Mouse (Mus musculus) midbrain, embryonic 10.5 days (tissue): ENCODE results near the gene Map2k1. TPM values are rescaled to one million over a fixed set of nuclear protein-coding genes. Genes with fewer than 3 reads are reported as not detected.
A peak's percentile ranks its signal among the peaks of the same experiment; 100 is the strongest.
"Not testable (repeated sequence)": the region's sequence is repeated elsewhere in the genome, so short reads cannot be mapped to it uniquely, and the experiment has no call there.

Experiments
- DNase-seq: peaks from one replicate; pipeline ENCODE4 v3.0.0-alpha.2; 2017; ENCODE audit warnings: low spot score
- H3K27ac ChIP-seq: fragments of 300-500 bp; sonication (generic); replicated peaks from 2 replicates; pipeline ENCODE4 v1.5.1; 2016; ENCODE audit warnings: mild to moderate bottlenecking
- H3K27me3 ChIP-seq: fragments of 300-500 bp; sonication (generic); 2 replicates; pipeline ENCODE4 v1.6.1; 2016; ENCODE audit warnings: low read depth, mild to moderate bottlenecking; ENCODE audit not compliant: poor library complexity, severe bottlenecking
- H3K36me3 ChIP-seq: fragments of 300-500 bp; sonication (generic); 2 replicates; pipeline ENCODE4 v1.6.1; 2016; ENCODE audit warnings: mild to moderate bottlenecking, moderate library complexity
- H3K4me1 ChIP-seq: fragments of 300-500 bp; sonication (generic); 2 replicates; pipeline ENCODE4 v1.6.1; 2016
- H3K4me3 ChIP-seq: fragments of 300-500 bp; sonication (generic); 2 replicates; pipeline ENCODE4 v1.5.1; 2016; ENCODE audit warnings: mild to moderate bottlenecking, moderate library complexity
- H3K9me3 ChIP-seq: fragments of 300-500 bp; sonication (generic); replicated peaks from 2 replicates; pipeline ENCODE4 v1.6.1; 2016; ENCODE audit warnings: mild to moderate bottlenecking
- WGBS: fragments of 180-500 bp; shearing (Covaris S2); methylation state at CpG from one replicate; pipeline ENCODE4 v1.1.7; 2016; 5-methylcytosine and 5-hydroxymethylcytosine counted together
- polyA plus RNA-seq: library from polyadenylated mRNA; unstranded; fragments of >200 nt; fragmentation: Nextera tagmentation; extraction: Ambion mirVana; gene quantifications from 2 replicates; pipeline ENCODE4 v1.2.1, GENCODE M21; 2016

Map2k1 gene
- polyA plus RNA-seq, 1 experiment from 2014 or later: 86.7 TPM

DNA sequence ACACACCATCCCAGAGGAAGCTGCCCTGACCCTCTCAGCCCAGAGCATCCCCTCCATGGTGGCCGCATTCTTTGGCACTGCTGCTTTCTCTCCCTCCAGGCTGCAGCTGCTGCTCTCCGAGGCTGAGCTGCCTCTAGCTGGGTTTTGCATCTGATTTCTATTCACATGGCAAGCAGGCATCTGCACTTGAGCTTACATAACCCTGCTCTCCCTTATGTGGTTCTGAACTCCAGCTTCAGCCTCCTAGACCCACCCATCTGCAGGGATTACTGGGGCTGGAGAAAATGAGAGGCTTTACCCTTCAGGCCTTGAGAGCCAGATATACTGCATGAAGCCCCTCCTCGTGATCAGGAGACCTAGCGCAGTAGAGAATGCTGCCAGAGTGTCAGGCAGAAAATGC, 57.9 kb downstream of the Map2k1 start:
- no peaks in the 10 kb centered on the region for H3K9me3 ChIP-seq
- H3K4me1 ChIP-seq: no peaks in the 10 kb centered on the region
- H3K27me3 ChIP-seq: no peaks in the 10 kb centered on the region
- H3K4me3 ChIP-seq: no peak overlapping the region
- no peak overlapping the region for H3K27ac ChIP-seq
- DNase-seq: no peak
- peaks cover 66% of the 10 kb centered on the region for H3K36me3 ChIP-seq
- 92% methylated on average over 4 of the region's 4 CpGs for WGBS

DNA sequence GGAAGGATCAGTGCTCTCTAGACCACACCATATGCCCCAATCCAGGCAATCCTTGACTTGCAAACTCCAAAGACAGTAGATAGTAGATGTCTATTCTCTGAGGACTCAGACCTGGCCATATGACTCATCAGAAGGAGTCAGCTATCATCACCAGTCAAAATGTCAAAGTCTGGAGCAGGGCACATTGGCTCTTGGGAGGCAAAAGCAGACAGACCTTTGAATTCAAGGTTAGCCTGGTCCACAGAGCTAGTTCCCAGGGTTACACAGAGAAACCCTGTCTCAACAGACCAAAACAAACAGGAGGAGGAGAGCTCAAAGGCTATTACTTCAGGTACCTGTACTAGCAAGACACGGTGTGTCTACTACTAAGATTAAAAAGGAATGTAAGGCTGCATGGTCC, 59.6 kb downstream of the Map2k1 start:
- Histone ChIP-seq H3K27me3 (no peaks in the 10 kb centered on the region), H3K4me3 (no peak overlapping the region), H3K9me3 (no peaks in the 10 kb centered on the region), H3K36me3 (peaks cover 74% of the 10 kb centered on the region), H3K4me1 (no peaks in the 10 kb centered on the region), H3K27ac (no peak overlapping the region)
- no peak for DNase-seq
- 95% methylated on average over 1 of the region's 1 CpGs for WGBS

DNA sequence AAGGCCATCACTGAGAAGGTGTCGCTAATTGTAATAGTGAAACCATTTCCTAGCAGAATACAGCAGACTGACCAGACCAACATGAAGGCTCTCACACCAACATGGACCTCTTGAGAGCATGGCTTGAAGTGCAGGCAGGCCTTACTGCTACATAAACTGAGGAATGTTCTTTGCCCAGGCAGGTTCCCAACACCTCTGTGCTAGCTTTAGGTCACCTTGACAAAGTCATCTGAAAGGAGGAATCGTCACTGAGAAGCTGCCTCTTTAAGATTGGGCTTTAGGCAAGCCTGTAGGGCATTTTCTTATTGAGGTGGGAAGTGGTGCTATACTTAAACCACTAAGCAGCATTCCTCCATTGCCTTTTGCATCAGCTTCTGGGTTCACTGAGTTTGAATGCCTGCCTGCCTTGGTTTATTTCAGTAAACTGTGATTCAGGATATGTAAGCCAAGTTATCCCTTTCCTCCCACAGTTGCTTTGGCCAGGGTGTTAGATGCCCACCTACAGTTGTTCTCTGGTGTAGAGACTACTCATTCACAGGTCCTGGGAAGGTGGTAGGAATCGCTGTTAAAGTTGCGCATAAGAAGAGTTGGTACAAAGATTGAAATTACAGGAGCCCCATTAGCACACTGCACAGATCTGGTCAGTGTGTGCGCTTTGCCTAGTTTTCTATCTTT, 69.1 kb downstream of the Map2k1 start:
- Histone ChIP-seq H3K36me3 (peaks cover 94% of the 10 kb centered on the region), H3K27ac (no peak overlapping the region), H3K4me1 (peaks cover 10% of the 10 kb centered on the region), H3K4me3 (no peak overlapping the region), H3K9me3 (no peaks in the 10 kb centered on the region), H3K27me3 (no peaks in the 10 kb centered on the region)
- no peak for DNase-seq
- 94% methylated on average over 5 of the region's 5 CpGs for WGBS

DNA sequence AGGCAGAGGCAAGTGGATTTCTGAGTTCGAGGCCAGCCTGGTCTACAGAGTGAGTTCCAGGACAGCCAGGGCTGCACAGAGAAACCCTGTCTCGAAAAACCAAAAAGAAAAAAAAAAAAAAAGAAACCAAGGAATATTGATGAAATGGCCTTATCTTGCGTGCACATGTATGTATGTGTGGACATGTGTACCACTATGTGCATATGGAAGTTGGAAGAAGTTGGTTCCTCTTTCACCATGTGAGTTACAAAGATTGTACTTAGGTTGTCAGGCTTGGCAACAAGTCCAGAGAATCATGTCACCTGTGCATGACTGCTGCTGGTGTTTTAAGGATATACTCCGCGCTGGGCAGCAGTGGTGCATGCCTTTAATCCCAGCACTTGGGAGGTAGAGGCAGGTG, 70.1 kb downstream of the Map2k1 start:
- not testable (repeated sequence) for DNase-seq, H3K27me3 ChIP-seq, H3K27ac ChIP-seq, H3K9me3 ChIP-seq, H3K4me3 ChIP-seq
- Histone ChIP-seq H3K36me3 (peaks cover 94% of the 10 kb centered on the region), H3K4me1 (peaks cover 16% of the 10 kb centered on the region)
- WGBS: 89% methylated on average over 5 of the region's 5 CpGs

DNA sequence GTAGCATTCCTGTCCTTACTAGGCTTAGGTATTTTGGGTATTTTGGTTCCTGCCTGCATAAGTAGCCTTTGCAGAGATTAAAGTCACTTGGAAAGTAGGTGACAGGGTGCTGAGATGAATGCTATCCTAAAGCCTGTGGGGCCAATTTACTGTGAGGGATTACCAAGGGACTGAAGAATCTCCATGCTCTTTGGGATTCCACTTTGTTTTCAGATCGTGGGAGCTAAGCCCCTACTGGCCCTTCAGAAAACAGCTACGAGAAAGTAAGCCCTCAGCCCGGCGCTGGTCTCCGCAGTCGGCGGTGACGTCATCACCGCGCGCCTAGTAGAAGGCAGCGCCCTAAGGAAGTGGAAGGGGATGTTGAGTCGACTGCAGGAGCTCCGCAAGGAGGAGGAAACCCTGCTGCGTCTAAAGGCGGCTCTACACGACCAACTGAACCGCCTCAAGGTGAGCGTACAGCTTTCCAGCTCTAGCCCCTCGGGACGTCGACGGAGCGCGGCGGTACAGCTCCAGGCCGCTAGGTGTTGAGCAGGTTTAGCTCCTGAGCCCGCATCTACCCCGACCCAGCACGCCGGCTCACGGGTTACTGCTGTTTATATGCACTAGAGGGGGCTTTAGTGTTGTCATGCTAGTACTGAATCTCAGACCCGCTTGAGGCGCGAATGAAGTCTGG, 74.3 kb downstream of the Map2k1 start, which contains the start of gene Snapc5:
Gene Snapc5, plus strand, starts transcription at position 301 of the 673 bp plus-strand sequence.
- 1% methylated on average over 35 of the region's 35 CpGs for WGBS
- peak; percentile 92 for DNase-seq
- peaks cover 92% of the 10 kb centered on the region for H3K36me3 ChIP-seq

DNA sequence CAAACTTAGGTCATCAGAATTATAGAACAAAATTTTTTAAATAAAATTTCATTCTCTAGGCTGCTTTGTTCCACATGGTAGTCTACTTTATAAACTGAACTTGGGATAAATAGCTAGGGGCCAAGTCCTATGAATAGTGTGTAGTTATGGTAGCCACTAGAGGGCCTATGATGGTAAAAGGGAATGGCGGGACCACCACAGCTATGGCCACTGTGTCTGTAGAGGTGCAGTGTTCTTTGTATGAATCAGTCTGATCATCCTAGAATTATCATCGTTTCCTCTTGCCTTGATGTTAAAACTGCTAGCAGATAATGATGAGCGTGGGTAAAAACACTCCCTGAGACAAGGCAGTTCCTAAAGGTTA, 74.8 kb downstream of the Map2k1 start:
- DNase-seq: no peak
- peak overlapping the region; percentile 83 for H3K27ac ChIP-seq
- WGBS: 41% methylated on average over 3 of the region's 3 CpGs
- no peaks in the 10 kb centered on the region for H3K27me3 ChIP-seq
- peaks cover 88% of the 10 kb centered on the region for H3K36me3 ChIP-seq
- H3K4me3 ChIP-seq: peak overlapping the region; percentile 72
- peaks cover 28% of the 10 kb centered on the region for H3K4me1 ChIP-seq
- no peaks in the 10 kb centered on the region for H3K9me3 ChIP-seq

More for the DNA sequence above, 74.3 kb downstream of the Map2k1 start, which contains the start of gene Snapc5:
- Histone ChIP-seq H3K4me1 (peaks cover 26% of the 10 kb centered on the region), H3K27ac (peak within 1 kb of the TSS; percentile 83), H3K4me3 (peak within 1 kb of the TSS; percentile 72), H3K9me3 (no peaks in the 10 kb centered on the region), H3K27me3 (no peaks in the 10 kb centered on the region)

DNA sequence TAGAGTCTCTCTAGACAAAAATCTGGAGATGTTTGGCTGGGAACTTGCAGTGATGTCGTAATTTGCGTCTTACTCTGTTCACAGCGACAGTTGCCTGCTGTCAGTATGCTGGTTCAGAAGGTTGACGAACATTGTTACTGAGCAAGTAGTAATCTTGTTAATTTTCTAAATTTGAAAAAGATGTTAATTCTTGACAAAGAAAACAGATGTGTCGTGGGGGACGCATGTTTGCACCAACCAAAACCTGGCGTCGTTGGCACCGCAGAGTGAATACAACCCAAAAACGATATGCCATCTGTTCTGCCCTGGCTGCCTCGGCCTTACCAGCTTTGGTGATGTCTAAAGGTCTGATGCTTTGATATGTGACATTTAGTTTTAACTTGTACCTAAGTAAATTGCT, 78.1 kb downstream of the Map2k1 start:
- no peak for DNase-seq
- H3K27ac ChIP-seq: no peak overlapping the region
- WGBS: 89% methylated on average over 11 of the region's 11 CpGs
- peaks cover 56% of the 10 kb centered on the region for H3K36me3 ChIP-seq
- no peaks in the 10 kb centered on the region for H3K27me3 ChIP-seq
- H3K4me3 ChIP-seq: peak overlapping the region; percentile 94; the same call in 1 of the 2 replicates
- peaks cover 42% of the 10 kb centered on the region for H3K4me1 ChIP-seq
- no peaks in the 10 kb centered on the region for H3K9me3 ChIP-seq

DNA sequence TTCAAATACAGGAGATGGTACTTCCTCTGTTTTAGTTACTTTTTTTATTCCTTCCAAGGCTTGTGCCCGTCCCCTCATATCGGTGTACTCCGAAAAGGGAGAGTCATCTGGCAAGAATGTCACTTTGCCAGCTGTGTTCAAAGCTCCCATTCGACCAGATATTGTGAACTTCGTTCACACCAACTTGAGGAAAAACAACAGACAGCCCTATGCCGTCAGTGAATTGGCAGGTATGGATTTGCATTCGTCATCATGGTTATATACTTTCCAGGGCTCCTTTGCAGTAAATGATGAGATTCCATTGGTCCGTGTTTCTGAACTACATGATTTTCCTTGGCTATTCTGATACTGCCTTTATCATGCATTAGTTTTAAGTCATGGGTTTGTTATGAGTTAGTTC, 78.7 kb downstream of the Map2k1 start:
- 77% methylated on average over 8 of the region's 8 CpGs for WGBS
- Histone ChIP-seq H3K27ac (no peak overlapping the region), H3K36me3 (peaks cover 50% of the 10 kb centered on the region), H3K4me3 (peak overlapping the region; percentile 94), H3K9me3 (no peaks in the 10 kb centered on the region), H3K4me1 (peaks cover 37% of the 10 kb centered on the region), H3K27me3 (no peaks in the 10 kb centered on the region)
- DNase-seq: no peak

DNA sequence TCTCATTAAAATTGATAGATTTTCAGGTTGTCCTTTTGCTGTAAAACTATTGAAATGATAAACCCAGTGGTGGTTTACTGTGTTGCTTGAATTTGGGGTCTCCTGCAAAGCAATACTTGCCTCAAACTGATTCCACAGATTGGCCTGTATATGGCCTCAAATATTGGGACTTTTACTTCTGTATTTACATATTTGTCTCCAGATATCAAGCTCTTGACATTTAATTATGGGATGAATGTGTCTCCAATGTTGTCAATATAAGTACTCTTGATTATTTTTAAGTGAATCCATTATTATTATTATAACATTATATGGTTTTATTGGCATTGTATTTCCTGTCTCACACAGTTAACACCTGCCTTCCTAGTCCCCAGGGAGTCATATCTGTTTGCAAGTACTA, 79.1 kb downstream of the Map2k1 start:
- peaks cover 53% of the 10 kb centered on the region for H3K36me3 ChIP-seq
- peaks cover 33% of the 10 kb centered on the region for H3K4me1 ChIP-seq
- H3K9me3 ChIP-seq: no peaks in the 10 kb centered on the region
- DNase-seq: no peak
- no peaks in the 10 kb centered on the region for H3K27me3 ChIP-seq
- peak overlapping the region; percentile 97 for H3K27ac ChIP-seq
- peak overlapping the region; percentile 94 for H3K4me3 ChIP-seq

DNA sequence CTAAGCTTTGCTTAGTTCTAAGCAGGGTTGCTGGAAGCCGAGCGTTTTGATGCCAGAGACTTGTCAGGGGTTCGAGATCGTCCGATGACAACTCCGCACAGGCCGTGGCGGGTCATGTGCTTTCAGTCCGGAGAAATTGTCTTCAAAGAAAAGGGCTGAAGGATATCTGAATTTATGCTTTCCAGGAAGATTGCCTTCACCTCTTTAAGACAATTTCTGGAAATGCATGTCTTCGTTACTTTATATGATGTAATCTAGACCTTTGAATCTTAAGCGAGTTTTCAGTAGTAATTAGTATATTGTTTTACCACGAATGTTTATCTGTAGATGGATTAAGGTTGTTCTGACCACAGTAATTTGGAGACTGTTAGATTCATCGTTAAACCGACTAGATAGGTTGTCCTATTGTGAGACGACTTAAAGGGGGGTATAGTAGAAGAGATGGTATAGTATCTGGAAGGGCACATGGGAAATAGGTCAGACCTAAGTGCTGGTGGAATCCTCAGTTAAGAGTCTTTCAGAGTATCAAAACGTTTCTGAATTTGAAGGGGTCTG, 79.7 kb downstream of the Map2k1 start:
- DNase-seq: no peak
- Histone ChIP-seq H3K4me3 (peak overlapping the region; percentile 94), H3K27me3 (no peaks in the 10 kb centered on the region), H3K36me3 (peaks cover 53% of the 10 kb centered on the region), H3K4me1 (peaks cover 29% of the 10 kb centered on the region), H3K27ac (peak overlapping the region; percentile 97), H3K9me3 (no peaks in the 10 kb centered on the region)
- under 1% methylated on average over 16 of the region's 16 CpGs for WGBS

DNA sequence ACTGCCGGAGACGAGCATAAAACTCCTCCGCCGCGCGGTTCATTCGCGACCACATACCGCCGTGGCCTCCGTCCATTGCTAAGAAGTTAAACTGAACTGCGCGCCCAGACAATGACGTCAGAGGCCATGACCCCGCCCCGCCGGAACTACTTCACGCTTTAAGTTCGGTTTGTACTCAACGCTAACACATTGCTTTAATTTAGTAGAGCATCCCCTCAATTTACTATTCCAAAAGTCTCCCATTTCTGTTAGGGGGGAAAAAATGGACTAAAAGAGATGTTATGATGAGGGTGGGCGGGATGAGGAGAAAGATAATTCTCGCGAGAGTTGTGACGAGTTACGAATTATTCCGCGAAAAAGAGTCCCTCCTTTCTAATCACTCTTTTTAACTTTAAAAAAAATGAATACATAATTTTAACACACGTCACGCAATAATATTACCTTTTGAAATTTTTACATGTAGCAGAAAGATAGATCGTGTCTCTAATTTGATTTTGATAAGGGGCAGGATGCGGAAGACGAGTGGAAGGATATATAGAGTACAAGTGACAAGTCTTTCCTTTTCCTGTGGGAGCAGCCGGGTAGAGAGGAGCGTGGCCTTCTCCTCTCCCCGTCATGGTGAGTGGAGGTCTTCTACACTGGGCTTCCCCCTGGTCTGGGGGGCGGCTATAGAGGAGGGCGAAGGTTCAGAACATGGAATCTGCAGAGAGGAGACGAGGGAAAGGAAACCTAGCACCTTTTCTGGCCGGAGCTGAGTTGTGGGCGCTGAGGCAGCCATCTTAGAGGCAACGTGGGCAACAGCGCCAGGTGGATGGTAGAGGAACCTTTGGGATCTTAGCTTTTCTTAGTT, 80.4 kb downstream of the Map2k1 start, which contains the start of the genes Zwilch and Rpl4:
Gene Zwilch, minus strand, starts transcription at position 289 of the 850 bp plus-strand sequence.
Gene Rpl4, plus strand, starts transcription at position 560 of the 850 bp plus-strand sequence.
- Histone ChIP-seq H3K27ac (peak within 1 kb of the TSS; percentile 97), H3K27me3 (no peaks in the 10 kb centered on the region), H3K4me3 (peak within 1 kb of the TSS; percentile 94), H3K36me3 (peaks cover 53% of the 10 kb centered on the region), H3K4me1 (peaks cover 26% of the 10 kb centered on the region), H3K9me3 (no peaks in the 10 kb centered on the region)
- under 1% methylated on average over 42 of the region's 42 CpGs for WGBS
- peak; percentile 86 for DNase-seq

DNA sequence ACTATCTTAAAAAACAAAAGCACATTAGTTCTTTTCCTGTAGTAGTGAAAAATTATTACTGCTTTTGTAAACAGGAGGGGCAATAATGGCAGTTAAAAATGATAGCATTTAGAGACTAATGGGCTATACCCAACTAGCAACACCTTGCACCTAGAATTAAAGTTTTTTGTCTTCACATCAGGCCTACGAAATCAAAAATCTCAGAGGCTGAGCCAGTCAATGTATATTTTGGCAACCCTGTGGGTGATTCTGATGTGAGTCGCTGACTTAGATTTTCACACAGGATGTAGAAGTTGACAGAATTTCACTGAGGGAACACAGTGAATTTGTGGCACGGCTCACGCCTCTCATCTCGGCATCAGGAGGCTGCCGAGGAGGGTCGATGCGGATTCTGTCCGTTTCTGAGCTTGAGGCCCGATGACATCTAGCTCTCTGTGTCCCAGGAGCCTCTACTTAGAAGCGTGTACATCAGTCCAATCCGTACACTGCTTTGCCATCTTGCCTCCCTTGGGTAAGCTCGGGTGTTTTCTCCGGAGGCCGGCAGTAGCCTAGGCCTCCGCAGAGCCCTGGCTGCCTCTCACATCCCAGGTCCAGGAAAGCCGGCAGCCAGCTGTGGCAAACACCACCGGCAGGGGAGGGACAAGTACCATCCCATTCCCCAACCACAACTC, 81.2 kb downstream of the Map2k1 start:
- 3% methylated on average over 18 of the region's 18 CpGs for WGBS
- H3K36me3 ChIP-seq: peaks cover 53% of the 10 kb centered on the region

More for the DNA sequence above, 81.2 kb downstream of the Map2k1 start:
- Histone ChIP-seq H3K27me3 (no peaks in the 10 kb centered on the region), H3K27ac (peak overlapping the region; percentile 97), H3K9me3 (no peaks in the 10 kb centered on the region), H3K4me3 (peak overlapping the region; percentile 94), H3K4me1 (peaks cover 26% of the 10 kb centered on the region)
- no peak for DNase-seq
